Mouse (Mus musculus) bone marrow macrophage, adult 2 months (primary cell): ENCODE measurements at regions not wholly inside any gene's neighbourhood (a gene's known extent, or its start where the extent isn't known, plus 50 kb on each side); places are given as distances from the start of the nearest gene placed in this dataset.

ENCODE experiments used
- H3K27ac ChIP-seq: 2 replicates; pipeline ENCODE4 v1.5.1; 2012; ENCODE audit warnings: low read depth, low read length; ENCODE audit not compliant: insufficient read depth
- H3K4me1 ChIP-seq: 2 replicates; pipeline ENCODE4 v1.6.1; 2012; ENCODE audit warnings: low read length; ENCODE audit not compliant: control insufficient read depth, insufficient read depth
- H3K4me3 ChIP-seq: 2 replicates; pipeline ENCODE4 v1.5.1; 2012; ENCODE audit warnings: mild to moderate bottlenecking, low read length, moderate library complexity; ENCODE audit not compliant: insufficient read depth
- CTCF ChIP-seq: IDR thresholded peaks from 2 replicates; pipeline ENCODE4 v1.5.1; 2012; ENCODE audit warnings: low read depth, mild to moderate bottlenecking, low read length, moderate library complexity
- POLR2A ChIP-seq: IDR thresholded peaks from 2 replicates; pipeline ENCODE4 v1.6.1; 2012; ENCODE audit warnings: mild to moderate bottlenecking, low read depth, low read length, borderline replicate concordance

DNA sequence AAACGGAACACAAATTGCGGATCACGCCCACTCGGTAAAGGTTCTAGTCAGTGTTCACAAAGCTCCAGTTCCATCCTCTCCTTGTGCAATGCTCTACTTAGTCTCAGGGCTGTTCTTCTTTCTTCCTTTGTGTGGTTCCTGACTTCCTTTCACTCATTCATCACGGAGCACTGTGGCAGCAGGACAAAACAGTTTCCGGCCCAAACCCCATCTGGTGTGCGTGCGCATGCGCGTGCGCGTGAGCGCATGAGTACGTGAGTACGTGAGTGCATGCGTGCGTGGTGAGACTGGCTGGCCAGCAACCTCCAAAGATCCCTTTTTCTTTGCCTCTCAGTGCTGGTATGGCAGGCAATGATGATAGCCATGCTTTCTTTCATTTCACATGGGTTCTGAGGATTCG, 62.5 kb upstream of the Gm21915 start:
- Histone ChIP-seq H3K27ac (no peak overlapping the region), H3K4me1 (peaks cover 5% of the 10 kb centered on the region), H3K4me3 (no peak overlapping the region)
- TF ChIP-seq CTCF (no peak), POLR2A (no peak)

DNA sequence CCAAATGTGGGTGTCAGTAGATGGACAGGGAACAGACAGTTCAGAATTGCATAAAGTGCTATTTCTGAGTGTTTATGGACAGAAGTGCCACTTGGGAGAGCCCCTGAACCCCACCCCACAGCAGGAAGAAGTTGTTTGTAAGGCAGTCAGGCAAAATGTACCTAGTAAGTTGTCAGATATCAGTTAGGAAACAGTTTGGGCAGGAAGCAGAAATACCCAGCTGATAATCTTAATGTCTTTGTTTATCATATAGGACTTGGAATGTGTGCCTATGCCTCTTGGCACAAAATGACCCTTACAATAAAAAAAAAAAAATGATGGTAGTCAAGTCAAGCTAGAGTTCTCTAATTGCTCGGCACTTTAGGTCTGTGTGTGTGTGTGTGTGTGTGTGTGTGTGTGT, 66.9 kb upstream of the Gm21915 start:
- no peak for TF ChIP-seq CTCF
- TF ChIP-seq POLR2A, result no peak
- Histone ChIP-seq H3K27ac (no peak overlapping the region), H3K4me1 (no peaks in the 10 kb centered on the region), H3K4me3 (no peak overlapping the region)

DNA sequence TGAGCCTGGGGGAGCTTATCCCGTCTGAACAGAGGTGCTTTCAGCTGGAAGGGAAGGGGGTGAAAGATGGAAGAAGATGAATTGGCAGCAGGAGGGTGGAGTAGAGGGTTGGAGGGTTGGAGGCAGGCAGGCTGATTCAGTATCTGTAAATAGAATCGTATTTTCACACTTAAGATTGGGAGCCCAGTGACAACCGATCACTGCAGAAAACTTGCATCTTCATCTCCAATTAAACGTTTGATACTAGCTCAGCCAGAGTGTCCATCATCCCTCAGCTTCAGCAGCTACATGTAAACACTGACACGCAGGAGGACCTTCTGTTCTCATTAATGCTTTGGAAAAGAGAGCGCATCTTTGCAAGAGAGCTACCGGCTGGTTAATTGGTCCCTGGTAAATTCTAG, 67.2 kb upstream of the Gramd1b start:
- no peak overlapping the region for H3K4me3 ChIP-seq
- TF ChIP-seq POLR2A, result no peak
- TF ChIP-seq CTCF, result no peak
- H3K4me1 ChIP-seq, result no peaks in the 10 kb centered on the region
- H3K27ac ChIP-seq, result no peak overlapping the region

DNA sequence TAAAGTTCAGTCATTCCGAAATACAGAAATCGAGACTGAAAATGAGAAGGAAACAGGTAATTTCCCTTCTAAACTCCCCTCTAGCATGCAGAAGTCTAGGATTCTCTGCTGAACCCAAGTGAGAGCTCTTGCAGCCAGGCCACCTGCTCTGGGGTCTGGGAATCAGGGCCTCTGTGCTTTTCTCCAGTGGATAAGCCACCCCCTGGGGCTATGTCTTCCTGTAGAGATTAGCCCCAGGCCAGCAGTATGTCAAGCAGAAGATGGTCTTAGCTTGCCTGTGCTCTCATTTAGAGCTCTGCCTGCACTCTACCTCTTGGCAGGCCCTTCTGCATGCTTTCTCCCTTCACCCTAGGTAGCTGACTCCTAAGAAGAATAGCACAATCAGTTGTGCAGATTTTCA, 56.2 kb upstream of the Gramd1b start:
- no peak overlapping the region for H3K27ac ChIP-seq
- H3K4me1 ChIP-seq, result peaks cover 12% of the 10 kb centered on the region
- TF ChIP-seq CTCF (no peak), POLR2A (no peak)
- H3K4me3 ChIP-seq, result no peak overlapping the region

DNA sequence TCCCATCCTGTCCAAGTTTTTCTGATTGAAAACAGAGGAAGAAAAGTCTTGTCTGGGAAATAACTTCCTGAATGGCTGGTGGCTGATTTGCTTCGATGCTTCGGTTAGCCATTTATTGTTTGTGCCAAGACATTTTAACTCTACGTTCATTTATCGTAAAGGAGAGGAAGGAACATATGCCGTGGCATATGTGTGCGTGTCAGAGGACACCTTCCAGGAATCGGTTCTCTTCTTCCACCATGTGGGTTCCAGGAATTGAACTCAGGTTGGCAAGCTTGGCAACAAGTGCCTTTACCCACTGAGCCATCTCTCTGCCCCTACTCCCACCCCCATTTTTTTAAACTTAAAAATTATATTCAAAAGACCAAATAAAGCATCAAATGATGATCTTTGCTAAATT, 55.4 kb upstream of the Gramd1b start:
- Histone ChIP-seq H3K4me3 (no peak overlapping the region), H3K27ac (no peak overlapping the region), H3K4me1 (peaks cover 15% of the 10 kb centered on the region)
- TF ChIP-seq CTCF, result no peak
- TF ChIP-seq POLR2A, result no peak

DNA sequence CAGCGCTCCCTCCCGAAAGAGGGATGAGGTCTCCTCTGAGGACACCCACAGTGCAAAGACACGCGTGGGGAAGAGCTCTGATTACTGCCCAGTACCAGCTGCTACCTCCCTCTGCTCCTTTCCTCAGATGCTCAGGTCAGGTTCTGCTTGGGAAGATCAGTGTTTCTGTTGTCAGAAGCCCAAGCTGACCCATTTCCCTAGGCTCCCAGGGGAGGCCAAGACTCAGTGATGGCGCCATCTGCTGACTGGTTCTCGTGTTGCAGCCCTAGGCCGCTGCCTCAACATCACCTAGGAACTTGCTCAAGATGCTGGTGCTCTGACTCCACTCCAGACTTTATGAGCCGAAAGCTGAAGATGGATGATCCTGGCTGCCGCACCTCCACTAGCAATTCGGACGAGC, 52.4 kb upstream of the Gramd1b start:
- H3K4me3 ChIP-seq, result no peak overlapping the region
- H3K27ac ChIP-seq, result no peak overlapping the region
- peaks cover 35% of the 10 kb centered on the region for H3K4me1 ChIP-seq
- TF ChIP-seq POLR2A (no peak), CTCF (peak; percentile 65)

DNA sequence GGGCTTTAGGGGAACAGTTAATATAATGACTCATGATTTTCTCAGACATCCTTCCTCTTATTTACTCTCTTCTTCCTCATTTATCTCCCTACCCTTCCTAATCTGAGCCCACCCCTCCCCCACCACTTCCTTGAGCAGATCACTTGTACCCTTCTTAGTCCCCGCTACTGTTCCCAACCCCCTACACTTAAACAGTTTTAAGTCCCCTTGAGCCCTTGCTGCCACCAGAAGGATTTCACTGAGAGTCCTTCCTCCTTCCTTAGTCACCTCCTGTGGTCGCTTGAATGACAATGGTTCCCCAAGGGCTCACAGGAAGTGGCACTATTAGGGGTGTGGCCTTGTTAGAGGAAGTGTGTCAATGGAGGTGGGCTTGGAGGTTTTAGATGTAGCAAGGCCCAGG, 50.7 kb upstream of the Gramd1b start:
- Histone ChIP-seq H3K4me1 (peaks cover 49% of the 10 kb centered on the region), H3K4me3 (peak overlapping the region; percentile 21; the same call in 1 of the 2 replicates), H3K27ac (peak overlapping the region; percentile 90)
- TF ChIP-seq POLR2A, result no peak
- TF ChIP-seq CTCF, result no peak
